Mouse (Mus musculus): Measurements from ENCODE around the gene Parp3. TPM values are rescaled to one million over a fixed set of nuclear protein-coding genes. Genes with fewer than 3 reads are reported as not detected.

Parp3 gene
- total and polyA plus RNA-seq, 3 experiments, result 29.4 to 46.7 (median 31.2) TPM

- intact Hi-C loops (cut with DNase I), result no loop called here
- H3K27ac ChIP-seq, result peak overlapping the region; percentile 82
- 0 out of 2 replicates have a peak, but pooled peaks cover 2% of the 10 kb centered on the region for H3K79me2 ChIP-seq (replicated peaks; ENCODE audit: control insufficient read depth, insufficient read depth, low read length)
- TF ChIP-seq CTCF (IDR thresholded peaks at IDR 0.05) (no peak), EP300 (IDR thresholded peaks at IDR 0.05; ENCODE audit: insufficient read depth, low read depth, low read length) (no peak), POLR2A (IDR thresholded peaks at IDR 0.05; ENCODE audit: insufficient read depth, low read depth, low read length) (no peak)
- 39% methylated on average over 17 of the region's 17 CpGs for WGBS
- no peaks in the 10 kb centered on the region for H3K27me3 ChIP-seq (ENCODE audit: control insufficient read depth, insufficient read depth, low read length)
- H3K9ac ChIP-seq (ENCODE audit: low read depth, low read length), result peak overlapping the region; percentile 13
- H3K4me3 ChIP-seq, result peak overlapping the region; percentile 60
- H3K4me1 ChIP-seq (ENCODE audit: control insufficient read depth, insufficient read depth, low read length), result peaks cover 15% of the 10 kb centered on the region
- no peaks in the 10 kb centered on the region for H3K36me3 ChIP-seq (ENCODE audit: control insufficient read depth, insufficient read depth, low read length)
- no peak for DNase-seq
Measured at GRCm38 (mm10) chr9:106454888-106455681, 21.7 kb downstream of the Parp3 start.

GRCm38 (mm10) chr9:106454071-106454761 is 22.5 kb downstream of the Parp3 start:
- Histone ChIP-seq H3K27me3 (ENCODE audit: control insufficient read depth, insufficient read depth, low read length) (no peaks in the 10 kb centered on the region), H3K4me1 (ENCODE audit: control insufficient read depth, insufficient read depth, low read length) (peaks cover 15% of the 10 kb centered on the region), H3K9ac (ENCODE audit: low read depth, low read length) (peak overlapping the region; percentile 87), H3K4me3 (peak overlapping the region; percentile 60), H3K36me3 (ENCODE audit: control insufficient read depth, insufficient read depth, low read length) (no peaks in the 10 kb centered on the region), H3K79me2 (replicated peaks; ENCODE audit: control insufficient read depth, insufficient read depth, low read length) (no peaks in the 10 kb centered on the region), H3K27ac (peak overlapping the region; percentile 82)
- peak in 1 of 2 experiments; percentile 46 for DNase-seq
- TF ChIP-seq CTCF (IDR thresholded peaks at IDR 0.05), result no peak
- no peak for TF ChIP-seq POLR2A (IDR thresholded peaks at IDR 0.05; ENCODE audit: insufficient read depth, low read depth, low read length)
- no peak for TF ChIP-seq EP300 (IDR thresholded peaks at IDR 0.05; ENCODE audit: insufficient read depth, low read depth, low read length)
- 14% methylated on average over 18 of the region's 20 CpGs for WGBS
- intact Hi-C loops (cut with DNase I), result no loop called here

- TF ChIP-seq POLR2A (IDR thresholded peaks at IDR 0.05; ENCODE audit: insufficient read depth, low read depth, low read length) (peak; percentile 28; the same call in 1 of the 2 replicates), CTCF (IDR thresholded peaks at IDR 0.05) (no peak)
- intact Hi-C loops (cut with DNase I), result no loop called here
- WGBS, result under 1% methylated on average over 60 of the region's 74 CpGs
- peak within 1 kb of the TSS; percentile 82 for H3K27ac ChIP-seq
- H3K27me3 ChIP-seq (ENCODE audit: control insufficient read depth, insufficient read depth, low read length), result no peaks in the 10 kb centered on the region
- H3K9ac ChIP-seq (ENCODE audit: low read depth, low read length), result peak within 1 kb of the TSS; percentile 87
- no peaks in the 10 kb centered on the region for H3K79me2 ChIP-seq (replicated peaks; ENCODE audit: control insufficient read depth, insufficient read depth, low read length)
- no peaks in the 10 kb centered on the region for H3K36me3 ChIP-seq (ENCODE audit: control insufficient read depth, insufficient read depth, low read length)
- peak; percentile 81 to 83 for DNase-seq
- H3K4me3 ChIP-seq, result peak within 1 kb of the TSS; percentile 60
- H3K4me1 ChIP-seq (ENCODE audit: control insufficient read depth, insufficient read depth, low read length), result peaks cover 15% of the 10 kb centered on the region
Measured at GRCm38 (mm10) chr9:106453271-106454070, 23.3 kb downstream of the Parp3 start, which contains the start of gene Pcbp4. Gene Pcbp4, plus strand, starts transcription at chr9:106453291.

GRCm38 (mm10) chr9:106452821-106453220 is 23.9 kb downstream of the Parp3 start:
- intact Hi-C loops (cut with DNase I), result no loop called here
- DNase-seq, result no peak
- no peaks in the 10 kb centered on the region for H3K27me3 ChIP-seq (ENCODE audit: control insufficient read depth, insufficient read depth, low read length)
- H3K9ac ChIP-seq (ENCODE audit: low read depth, low read length), result no peak overlapping the region
- no peaks in the 10 kb centered on the region for H3K79me2 ChIP-seq (replicated peaks; ENCODE audit: control insufficient read depth, insufficient read depth, low read length)
- no peak for TF ChIP-seq POLR2A (IDR thresholded peaks at IDR 0.05; ENCODE audit: insufficient read depth, low read depth, low read length)
- TF ChIP-seq EP300 (IDR thresholded peaks at IDR 0.05; ENCODE audit: insufficient read depth, low read depth, low read length), result no peak
- no peak for TF ChIP-seq CTCF (IDR thresholded peaks at IDR 0.05)
- no peaks in the 10 kb centered on the region for H3K36me3 ChIP-seq (ENCODE audit: control insufficient read depth, insufficient read depth, low read length)
- peaks cover 14% of the 10 kb centered on the region for H3K4me1 ChIP-seq (ENCODE audit: control insufficient read depth, insufficient read depth, low read length)
- no peak overlapping the region; the same call in 1 of the 2 replicates for H3K27ac ChIP-seq
- no peak overlapping the region for H3K4me3 ChIP-seq
- 26% methylated on average over 7 of the region's 7 CpGs for WGBS

GRCm38 (mm10) chr9:106452351-106452750 is 24.4 kb downstream of the Parp3 start:
- no peak overlapping the region for H3K9ac ChIP-seq (ENCODE audit: low read depth, low read length)
- intact Hi-C loops (cut with DNase I), result no loop called here
- no peak overlapping the region; the same call in 1 of the 2 replicates for H3K27ac ChIP-seq
- H3K36me3 ChIP-seq (ENCODE audit: control insufficient read depth, insufficient read depth, low read length), result no peaks in the 10 kb centered on the region
- no peak for DNase-seq
- H3K4me1 ChIP-seq (ENCODE audit: control insufficient read depth, insufficient read depth, low read length), result peaks cover 16% of the 10 kb centered on the region
- 71% methylated on average over 6 of the region's 6 CpGs for WGBS
- no peak overlapping the region for H3K4me3 ChIP-seq
- no peaks in the 10 kb centered on the region for H3K79me2 ChIP-seq (replicated peaks; ENCODE audit: control insufficient read depth, insufficient read depth, low read length)
- TF ChIP-seq EP300 (IDR thresholded peaks at IDR 0.05; ENCODE audit: insufficient read depth, low read depth, low read length), result no peak
- no peak for TF ChIP-seq POLR2A (IDR thresholded peaks at IDR 0.05; ENCODE audit: insufficient read depth, low read depth, low read length)
- no peak for TF ChIP-seq CTCF (IDR thresholded peaks at IDR 0.05)
- H3K27me3 ChIP-seq (ENCODE audit: control insufficient read depth, insufficient read depth, low read length), result no peaks in the 10 kb centered on the region

Data from heart, adult 2 months (tissue).